Mouse (Mus musculus): ENCODE data around the gene Hectd2.

Hectd2 gene

DNA sequence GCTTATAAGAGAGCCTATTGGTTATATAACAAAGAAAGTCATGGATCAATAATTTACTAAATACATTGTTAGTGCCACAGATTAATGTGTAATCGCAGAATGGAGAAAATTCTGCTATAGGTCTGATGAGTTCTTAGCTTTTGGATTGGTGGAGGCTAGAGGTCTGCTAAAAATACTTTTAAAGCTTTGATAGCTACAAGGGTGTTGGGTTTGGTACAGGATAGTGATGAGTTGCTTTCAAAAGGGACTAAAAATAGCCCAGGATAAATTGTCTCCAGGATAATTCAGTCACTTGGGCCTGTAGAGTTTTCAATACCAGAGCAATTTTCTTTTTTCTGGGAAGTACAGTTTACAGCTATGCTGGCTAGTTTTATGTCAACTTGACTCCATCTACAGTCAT, 108.3 kb downstream of the Hectd2 start:
- no peak for DNase-seq

GRCm38 (mm10) chr19:36663918-36664317, 109.5 kb downstream of the Hectd2 start:
- DNase-seq: no peak

- no peak for DNase-seq
Observed at GRCm38 (mm10) chr19:36664417-36664816, 110.0 kb downstream of the Hectd2 start.

DNA sequence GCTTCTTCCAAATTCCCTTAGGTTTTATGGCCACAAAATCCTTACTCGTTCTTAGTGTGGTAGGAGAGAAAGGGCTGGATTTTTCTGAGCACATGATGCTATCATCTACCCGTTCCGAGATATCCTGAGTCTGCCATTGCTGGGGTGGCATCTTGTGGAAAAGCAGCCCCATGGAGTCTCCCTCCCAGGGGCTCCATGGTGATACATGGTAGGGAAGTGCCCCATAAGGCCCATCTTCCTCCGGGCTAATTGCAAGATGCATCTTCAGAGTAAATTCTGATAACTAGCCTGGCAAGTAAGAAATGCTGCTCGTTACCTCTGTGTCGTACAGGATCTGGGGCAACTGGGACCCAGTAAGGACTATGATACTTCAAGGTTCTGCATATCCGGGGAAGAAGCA, 110.8 kb downstream of the Hectd2 start:
- DNase-seq: no peak

- DNase-seq: no peak
Observed at GRCm38 (mm10) chr19:36665641-36666040, 111.2 kb downstream of the Hectd2 start.

DNA sequence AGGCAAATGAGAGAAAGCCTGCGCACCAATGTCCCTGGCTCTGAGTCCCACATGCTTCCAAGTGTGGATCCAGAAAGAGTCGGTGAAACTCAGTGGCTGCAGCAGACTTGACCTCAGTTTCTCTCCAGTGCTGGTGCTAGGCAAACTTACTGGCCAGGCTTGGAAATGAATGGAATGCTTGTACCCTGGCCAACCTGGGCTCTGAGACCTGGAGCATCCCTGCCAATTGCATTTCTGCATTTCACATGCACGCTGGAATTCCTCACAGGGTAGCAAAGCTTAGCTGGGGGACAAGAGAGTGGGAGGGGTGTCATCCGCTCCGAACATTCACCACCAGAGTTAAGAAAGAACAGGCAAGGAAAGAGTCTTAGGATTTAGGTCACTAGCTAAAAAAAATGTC, 112.0 kb downstream of the Hectd2 start:
- DNase-seq: no peak

DNA sequence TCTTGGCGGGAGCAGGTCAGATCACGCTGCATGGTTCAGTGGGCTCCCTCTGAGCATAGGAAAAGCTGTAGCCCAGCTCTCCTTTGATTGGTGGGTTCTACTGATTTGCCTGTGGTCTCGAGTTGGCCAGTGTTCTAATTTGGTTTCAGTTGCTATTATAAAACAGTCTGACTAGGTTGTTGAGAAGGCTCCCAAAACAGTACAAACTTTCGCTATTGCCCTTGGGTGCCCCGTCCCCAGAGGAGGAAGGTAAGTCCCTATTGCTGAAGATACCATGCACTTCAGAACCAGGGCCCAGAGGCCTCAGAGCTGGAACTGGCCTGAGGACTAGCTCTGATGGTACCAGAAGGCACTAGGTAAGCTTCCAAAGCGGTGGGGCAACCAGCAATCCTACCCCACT, 112.9 kb downstream of the Hectd2 start:
- DNase-seq: no peak

GRCm38 (mm10) chr19:36668098-36668497, 113.7 kb downstream of the Hectd2 start:
- no peak for DNase-seq

- DNase-seq: no peak
Observed at GRCm38 (mm10) chr19:36668881-36669639, 114.6 kb downstream of the Hectd2 start.

- no peak for DNase-seq
Observed at GRCm38 (mm10) chr19:36669720-36670451, 115.4 kb downstream of the Hectd2 start.

All from lung, postnatal 4 days (tissue).